ENCODE assay signal across 9 mouse cellular contexts in genomic region chr13:108914626-108915025, GRCm38 (mm10).
DNase-seq lines count a peak whose midpoint lies in the region; TF ChIP-seq lines count a peak whose summit lies in the region.
"Had no signal": no experiment of that assay in that cellular context is flagged by ENCODE, and none has a peak within 500 bp of the region (broad histone marks: within the 10 kb centered on the region; RNA-seq: fewer than 3 reads in every experiment).

No protein-coding gene starts in this region.

- intact Hi-C loops in heart, postnatal 10 days (cut with DNase I): no loop called here
- intact Hi-C loops in heart, postnatal 25 days (cut with DNase I): loop anchor here (10.0 kb wide), 1 partner anchor 1100 kb away; no protein-coding TSS in a partner anchor

- TF ChIP-seq CTCF in brain, embryonic 14.5 days (IDR thresholded peaks at IDR 0.05; ENCODE audit: borderline replicate concordance, extremely low read depth, insufficient read depth, insufficient read length): no peak

- no peak for TF ChIP-seq POLR2A in brain, embryonic 14.5 days (IDR thresholded peaks at IDR 0.05; ENCODE audit: borderline replicate concordance, extremely low read depth, insufficient read depth, insufficient read length, poor library complexity, severe bottlenecking)

- DNase-seq in heart, postnatal 10 days: peak; percentile 20 to 40
- DNase-seq in heart, postnatal 25 days (ENCODE audit: low spot score): no peak
- DNase-seq in brain, embryonic 14.5 days (ENCODE audit: low read depth): peak; percentile 50
- peak; percentile 22 to 32 for DNase-seq in kidney, adult 8-10 months
- DNase-seq in lung, postnatal 14 days: peak; percentile 57
- DNase-seq in right cerebral cortex, postnatal 4 days: no peak
- no peak for DNase-seq in layer of hippocampus, adult 18-20 months (ENCODE audit: low spot score in 2 of 2)
- no peak for DNase-seq in layer of hippocampus, postnatal 36 days
- DNase-seq: cerebellum, adult 18-20 months had no signal

Comparison
In these comparisons a context has a peak if more than half of its experiments do, and no peak if none do; other contexts are left out.
1. DNase-seq: peak in heart, postnatal 10 days (2 of 2), brain, embryonic 14.5 days (single experiment), kidney, adult 8-10 months (2 of 2) and lung, postnatal 14 days (single experiment); none in heart, postnatal 25 days (single experiment), right cerebral cortex, postnatal 4 days (single experiment), layer of hippocampus, adult 18-20 months (0 of 2) and layer of hippocampus, postnatal 36 days (0 of 2).